Mouse (Mus musculus): ENCODE measurements around the gene BC052040. TPM values are rescaled to one million over a fixed set of nuclear protein-coding genes. Genes with fewer than 3 reads are reported as not detected.
A peak's percentile ranks its signal among the peaks of the same experiment; 100 is the strongest.

BC052040 gene
- polyA plus RNA-seq, 1 experiment from 2014 or later = 23.7 TPM

GRCm38 (mm10) chr2:115725926-115726325, 144.4 kb downstream of the BC052040 start:
- DNase-seq (ENCODE audit: low spot score) = no peak
- no peak overlapping the region for H3K4me3 ChIP-seq
- 42% methylated on average over 6 of the region's 6 CpGs for WGBS
- peaks cover 10% of the 10 kb centered on the region for H3K36me3 ChIP-seq
- no peaks in the 10 kb centered on the region for H3K27me3 ChIP-seq (ENCODE audit: insufficient read depth, poor library complexity, severe bottlenecking)
- H3K4me1 ChIP-seq (replicated peaks) = peaks cover 46% of the 10 kb centered on the region
- peaks cover 1% of the 10 kb centered on the region for H3K9me3 ChIP-seq
- no peak overlapping the region for H3K27ac ChIP-seq

DNA sequence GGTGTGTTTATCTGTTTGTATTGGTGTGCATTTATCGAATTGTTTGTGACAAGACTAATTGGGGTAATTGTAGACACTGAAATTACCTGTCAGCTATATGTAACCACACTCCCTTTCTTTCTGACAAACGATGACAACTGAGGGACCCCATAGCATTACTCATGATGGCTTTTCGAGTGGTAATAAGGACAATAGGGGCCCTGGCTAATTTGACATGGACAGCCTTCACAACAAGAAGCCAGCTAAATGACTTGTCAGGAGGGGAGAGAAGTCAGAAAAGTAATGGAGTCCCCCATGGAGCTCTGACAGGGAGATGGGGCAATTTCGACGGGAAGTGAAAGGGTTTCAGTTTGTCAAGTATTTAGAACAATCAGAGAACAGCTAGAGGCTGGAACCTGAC, 145.3 kb downstream of the BC052040 start:
- Histone ChIP-seq H3K4me1 (replicated peaks) (peaks cover 44% of the 10 kb centered on the region), H3K9me3 (no peaks in the 10 kb centered on the region), H3K27ac (peak overlapping the region; percentile 59; the same call in 1 of the 2 replicates), H3K36me3 (peaks cover 6% of the 10 kb centered on the region), H3K4me3 (no peak overlapping the region), H3K27me3 (ENCODE audit: insufficient read depth, poor library complexity, severe bottlenecking) (no peaks in the 10 kb centered on the region)
- WGBS = 56% methylated on average over 5 of the region's 5 CpGs
- DNase-seq (ENCODE audit: low spot score) = no peak

DNA sequence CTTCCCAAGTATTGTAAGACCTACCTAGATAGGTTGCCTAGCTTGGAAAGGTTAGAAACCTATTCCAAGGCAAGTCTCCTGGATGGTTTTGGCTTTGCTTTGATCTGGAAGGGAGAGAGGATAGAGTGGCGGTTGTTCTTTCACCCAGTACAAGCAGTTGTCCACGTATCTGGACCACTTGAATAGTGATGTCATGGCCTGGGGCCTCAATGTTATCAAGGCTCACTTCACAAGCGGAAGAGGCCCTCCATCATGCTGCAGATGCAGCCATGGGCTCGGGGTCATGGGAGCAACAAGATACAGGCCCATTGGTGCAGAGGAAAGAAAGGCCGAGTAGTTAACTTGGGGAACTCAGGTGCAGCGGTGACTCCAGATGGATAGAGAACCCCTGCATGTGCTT, 147.1 kb downstream of the BC052040 start:
- H3K27me3 ChIP-seq (ENCODE audit: insufficient read depth, poor library complexity, severe bottlenecking) = no peaks in the 10 kb centered on the region
- DNase-seq (ENCODE audit: low spot score) = no peak
- H3K4me1 ChIP-seq (replicated peaks) = peaks cover 29% of the 10 kb centered on the region
- peaks cover 6% of the 10 kb centered on the region for H3K36me3 ChIP-seq
- no peak overlapping the region for H3K27ac ChIP-seq
- no peak overlapping the region for H3K4me3 ChIP-seq
- H3K9me3 ChIP-seq = no peaks in the 10 kb centered on the region
- WGBS = 89% methylated on average over 6 of the region's 6 CpGs

GRCm38 (mm10) chr2:115730502-115730901, 149.0 kb downstream of the BC052040 start:
- Histone ChIP-seq H3K27ac (peak overlapping the region; percentile 40; the same call in 1 of the 2 replicates), H3K9me3 (no peaks in the 10 kb centered on the region), H3K4me3 (no peak overlapping the region), H3K36me3 (peaks cover 6% of the 10 kb centered on the region), H3K27me3 (ENCODE audit: insufficient read depth, poor library complexity, severe bottlenecking) (no peaks in the 10 kb centered on the region), H3K4me1 (replicated peaks) (0 out of 2 replicates have a peak, but pooled peaks cover 16% of the 10 kb centered on the region)
- no peak for DNase-seq (ENCODE audit: low spot score)
- WGBS = 82% methylated on average over 6 of the region's 6 CpGs

- no peak for DNase-seq (ENCODE audit: low spot score)
- Histone ChIP-seq H3K4me3 (no peak overlapping the region), H3K27me3 (ENCODE audit: insufficient read depth, poor library complexity, severe bottlenecking) (no peaks in the 10 kb centered on the region), H3K9me3 (no peaks in the 10 kb centered on the region), H3K4me1 (replicated peaks) (0 out of 2 replicates have a peak, but pooled peaks cover 13% of the 10 kb centered on the region), H3K36me3 (peaks cover 6% of the 10 kb centered on the region), H3K27ac (peak overlapping the region; percentile 9; the same call in 1 of the 2 replicates)
- 83% methylated on average over 3 of the region's 3 CpGs for WGBS
Observed at GRCm38 (mm10) chr2:115731171-115731570, 149.7 kb downstream of the BC052040 start.

DNA sequence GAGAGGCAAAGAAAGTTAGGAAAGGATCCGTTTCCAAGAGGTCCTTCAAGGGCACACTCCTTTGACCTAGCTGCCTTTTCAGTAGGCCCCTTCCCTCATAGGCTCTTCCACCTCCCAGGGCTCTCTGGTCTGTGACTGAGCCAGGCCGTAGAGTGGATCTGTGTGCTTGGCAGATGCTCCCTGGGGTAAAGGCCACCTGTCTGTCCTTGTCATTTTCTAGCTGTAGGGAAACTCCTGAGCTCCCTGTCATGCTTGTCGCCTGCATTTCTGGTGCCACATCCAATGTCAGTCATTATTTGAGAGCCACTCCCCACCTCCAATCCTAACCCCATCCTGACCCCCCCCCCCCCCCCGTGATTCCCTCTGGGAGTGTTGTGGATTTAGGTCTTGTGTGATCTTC, 151.1 kb downstream of the BC052040 start:
- no peaks in the 10 kb centered on the region for H3K27me3 ChIP-seq (ENCODE audit: insufficient read depth, poor library complexity, severe bottlenecking)
- 71% methylated on average over 4 of the region's 4 CpGs for WGBS
- no peaks in the 10 kb centered on the region for H3K9me3 ChIP-seq
- peaks cover 6% of the 10 kb centered on the region for H3K36me3 ChIP-seq
- H3K27ac ChIP-seq = no peak overlapping the region
- no peak overlapping the region for H3K4me3 ChIP-seq
- DNase-seq (ENCODE audit: low spot score) = no peak
- 0 out of 2 replicates have a peak, but pooled peaks cover 8% of the 10 kb centered on the region for H3K4me1 ChIP-seq (replicated peaks)

GRCm38 (mm10) chr2:115733017-115733692, 151.6 kb downstream of the BC052040 start:
- Histone ChIP-seq H3K4me3 (no peak overlapping the region), H3K27ac (no peak overlapping the region), H3K4me1 (replicated peaks) (0 out of 2 replicates have a peak, but pooled peaks cover 8% of the 10 kb centered on the region), H3K9me3 (no peaks in the 10 kb centered on the region), H3K27me3 (ENCODE audit: insufficient read depth, poor library complexity, severe bottlenecking) (no peaks in the 10 kb centered on the region), H3K36me3 (peaks cover 1% of the 10 kb centered on the region)
- no peak for DNase-seq (ENCODE audit: low spot score)
- WGBS = 92% methylated on average over 8 of the region's 8 CpGs

DNA sequence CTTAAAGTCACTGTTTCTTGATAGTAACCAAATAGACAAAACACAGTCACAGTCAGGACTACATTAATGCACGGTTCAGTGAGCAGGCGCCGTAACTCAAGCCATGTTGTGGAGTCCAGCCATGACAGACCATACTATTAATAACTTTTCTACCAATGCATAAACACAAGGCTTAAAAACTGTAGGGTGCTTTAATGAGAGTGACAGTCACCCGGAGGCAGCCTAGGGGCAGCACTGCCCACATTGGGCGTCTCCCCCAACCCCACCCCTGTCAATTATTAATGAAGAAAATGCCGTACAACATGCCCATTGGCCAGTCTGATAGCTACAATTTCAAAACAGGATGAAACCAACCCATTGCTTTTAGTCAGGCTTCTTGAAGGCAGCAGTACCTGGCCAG, 153.3 kb downstream of the BC052040 start:
- no peaks in the 10 kb centered on the region for H3K9me3 ChIP-seq
- no peaks in the 10 kb centered on the region for H3K27me3 ChIP-seq (ENCODE audit: insufficient read depth, poor library complexity, severe bottlenecking)
- DNase-seq (ENCODE audit: low spot score) = no peak
- no peak overlapping the region for H3K27ac ChIP-seq
- 91% methylated on average over 6 of the region's 6 CpGs for WGBS
- no peak overlapping the region for H3K4me3 ChIP-seq
- no peaks in the 10 kb centered on the region for H3K36me3 ChIP-seq
- 0 out of 2 replicates have a peak, but pooled peaks cover 8% of the 10 kb centered on the region for H3K4me1 ChIP-seq (replicated peaks)

DNA sequence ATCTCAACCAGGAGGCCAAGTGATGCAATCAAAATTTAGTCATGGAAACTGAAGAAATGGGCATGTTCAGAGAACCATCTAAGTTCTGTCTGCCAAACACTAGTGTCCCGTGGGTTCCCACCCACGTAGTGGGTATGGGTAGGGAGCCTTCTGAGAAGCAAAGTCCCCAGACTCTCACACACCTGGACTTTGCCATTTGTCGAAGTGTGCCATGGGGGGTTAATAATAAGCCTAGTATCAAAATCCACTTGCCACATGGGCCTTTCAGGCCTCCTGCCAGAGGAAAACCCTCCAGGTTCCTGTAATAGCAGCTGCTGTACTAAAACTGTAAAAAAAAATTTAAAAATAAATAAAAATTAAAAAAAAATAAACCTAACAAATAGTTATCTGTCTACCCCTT, 154.9 kb downstream of the BC052040 start:
- H3K4me3 ChIP-seq = no peak overlapping the region
- no peaks in the 10 kb centered on the region for H3K27me3 ChIP-seq (ENCODE audit: insufficient read depth, poor library complexity, severe bottlenecking)
- no peak overlapping the region for H3K27ac ChIP-seq
- 0 out of 2 replicates have a peak, but pooled peaks cover 3% of the 10 kb centered on the region for H3K4me1 ChIP-seq (replicated peaks)
- no peak for DNase-seq (ENCODE audit: low spot score)
- no peaks in the 10 kb centered on the region for H3K36me3 ChIP-seq
- WGBS = 89% methylated on average over 3 of the region's 3 CpGs
- no peaks in the 10 kb centered on the region for H3K9me3 ChIP-seq

DNA sequence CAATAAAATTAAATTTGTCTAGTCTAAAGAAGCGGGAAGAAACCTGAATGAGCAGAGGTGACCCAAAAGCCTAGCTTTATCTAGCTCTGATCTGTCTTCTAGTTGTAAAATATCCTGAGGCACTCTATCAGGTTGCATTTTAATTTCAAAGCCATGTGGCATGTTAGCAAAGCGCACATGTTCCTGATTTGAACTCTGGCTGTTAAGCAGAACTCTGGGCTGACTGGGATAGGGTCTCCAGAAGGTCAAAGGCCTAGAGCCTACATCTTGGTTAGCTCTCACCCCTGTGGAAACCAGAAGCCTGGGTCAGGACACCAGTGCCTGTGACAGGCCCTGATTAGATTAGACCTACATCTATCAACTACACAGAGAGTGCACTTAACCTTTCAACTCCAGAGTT, 156.4 kb downstream of the BC052040 start:
- Histone ChIP-seq H3K27ac (no peak overlapping the region), H3K4me3 (no peak overlapping the region), H3K36me3 (no peaks in the 10 kb centered on the region), H3K27me3 (ENCODE audit: insufficient read depth, poor library complexity, severe bottlenecking) (no peaks in the 10 kb centered on the region), H3K9me3 (no peaks in the 10 kb centered on the region), H3K4me1 (replicated peaks) (0 out of 2 replicates have a peak, but pooled peaks cover under 1% of the 10 kb centered on the region)
- 76% methylated on average over 2 of the region's 2 CpGs for WGBS
- DNase-seq (ENCODE audit: low spot score) = peak; percentile 40

DNA sequence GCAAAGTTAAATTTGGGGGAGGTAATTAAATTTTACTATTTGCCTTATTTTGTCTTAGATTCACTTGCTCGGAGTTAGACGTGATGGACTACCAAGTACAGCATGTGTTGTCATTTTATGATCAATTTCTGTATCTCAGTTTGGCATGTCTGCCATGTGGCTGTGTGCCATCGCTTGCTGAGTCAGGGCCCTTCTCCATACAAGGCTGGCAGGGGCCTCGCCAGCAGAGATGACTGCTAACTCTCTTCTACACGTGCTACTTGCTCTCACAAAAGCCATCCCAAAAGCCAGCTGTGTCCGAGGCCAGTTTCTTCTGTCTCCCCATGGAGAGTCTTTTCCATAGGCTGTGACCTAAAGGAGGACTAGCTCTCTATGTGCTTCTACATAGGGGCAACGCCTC, 160.5 kb downstream of the BC052040 start:
- Histone ChIP-seq H3K27ac (no peak overlapping the region), H3K36me3 (no peaks in the 10 kb centered on the region), H3K4me1 (replicated peaks) (0 out of 2 replicates have a peak, but pooled peaks cover 6% of the 10 kb centered on the region), H3K4me3 (no peak overlapping the region), H3K27me3 (ENCODE audit: insufficient read depth, poor library complexity, severe bottlenecking) (no peaks in the 10 kb centered on the region), H3K9me3 (no peaks in the 10 kb centered on the region)
- WGBS = 87% methylated on average over 7 of the region's 7 CpGs
- DNase-seq (ENCODE audit: low spot score) = no peak

DNA sequence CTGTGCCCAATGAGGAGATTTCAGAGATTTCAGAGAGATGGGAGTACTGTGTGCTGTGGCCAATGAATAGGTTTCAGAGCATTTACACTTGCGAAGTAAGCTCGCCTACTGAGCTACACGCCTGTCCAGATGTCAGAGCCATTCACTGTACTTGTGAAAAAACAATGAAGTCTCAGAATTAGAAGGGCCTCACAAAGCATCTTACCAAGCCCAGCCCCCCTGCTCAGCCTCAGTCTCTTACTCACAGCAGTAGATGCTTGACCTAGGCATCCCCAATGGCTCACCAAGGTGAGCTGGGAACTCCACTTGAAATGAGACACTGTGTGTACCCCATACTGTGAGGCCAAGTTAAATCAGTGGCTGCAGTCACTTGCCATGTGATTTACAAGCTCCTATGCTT, 166.1 kb downstream of the BC052040 start:
- Histone ChIP-seq H3K27me3 (ENCODE audit: insufficient read depth, poor library complexity, severe bottlenecking) (no peaks in the 10 kb centered on the region), H3K4me3 (no peak overlapping the region), H3K9me3 (no peaks in the 10 kb centered on the region), H3K36me3 (no peaks in the 10 kb centered on the region), H3K27ac (no peak overlapping the region), H3K4me1 (replicated peaks) (0 out of 2 replicates have a peak, but pooled peaks cover 6% of the 10 kb centered on the region)
- no peak for DNase-seq (ENCODE audit: low spot score)
- WGBS = 71% methylated on average over 3 of the region's 3 CpGs

DNA sequence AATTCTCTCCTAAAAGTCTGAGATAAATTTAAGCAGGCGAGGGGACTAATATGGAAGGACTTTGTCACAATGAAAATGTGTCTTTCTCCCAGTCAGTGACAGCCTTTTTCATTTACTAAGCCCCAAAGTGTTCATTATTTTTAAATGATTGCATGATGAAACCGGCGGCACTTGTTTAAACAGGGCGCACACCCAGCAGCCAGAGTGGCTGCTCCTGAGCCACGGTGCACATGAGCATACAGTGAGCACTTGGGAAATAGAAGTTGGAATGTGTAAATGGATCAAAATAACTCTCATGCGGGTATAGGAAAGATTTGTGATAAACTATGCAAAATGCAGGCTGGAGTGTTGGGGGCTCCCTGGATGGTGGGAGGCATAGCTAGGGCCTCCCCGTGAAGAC, 169.7 kb downstream of the BC052040 start:
- H3K4me1 ChIP-seq (replicated peaks) = peaks cover 4% of the 10 kb centered on the region; the same call in 1 of the 2 replicates
- DNase-seq (ENCODE audit: low spot score) = no peak
- H3K27ac ChIP-seq = no peak overlapping the region
- H3K4me3 ChIP-seq = no peak overlapping the region
- 89% methylated on average over 7 of the region's 7 CpGs for WGBS
- H3K9me3 ChIP-seq = no peaks in the 10 kb centered on the region
- no peaks in the 10 kb centered on the region for H3K36me3 ChIP-seq
- no peaks in the 10 kb centered on the region for H3K27me3 ChIP-seq (ENCODE audit: insufficient read depth, poor library complexity, severe bottlenecking)

Data from hindbrain, embryonic 10.5 days (tissue).